Mouse (Mus musculus) thymus, adult 2 months (tissue): ENCODE data around the gene Tab2. TPM values are rescaled to one million over a fixed set of nuclear protein-coding genes. Genes with fewer than 3 reads are reported as not detected.

Experiments used
- DNase-seq: peaks from one replicate; pipeline ENCODE4 v3.0.0; 2021
- H3K27ac ChIP-seq: fragments of 200-500 bp; 2 replicates; pipeline ENCODE4 v1.5.1; 2012; ENCODE audit warnings: low read length, control low read depth; ENCODE audit not compliant: control insufficient read depth, insufficient read depth
- H3K27me3 ChIP-seq: fragments of 200-500 bp; 2 replicates; pipeline ENCODE4 v1.6.1; 2012; ENCODE audit warnings: mild to moderate bottlenecking, low read length, moderate library complexity, mixed read lengths; ENCODE audit not compliant: control insufficient read depth, insufficient read depth
- H3K36me3 ChIP-seq: fragments of 200-500 bp; 2 replicates; pipeline ENCODE4 v1.6.1; 2012; ENCODE audit warnings: mild to moderate bottlenecking, low read length, moderate library complexity; ENCODE audit not compliant: control insufficient read depth, insufficient read depth
- H3K4me1 ChIP-seq: fragments of 200-500 bp; replicated peaks from 2 replicates; pipeline ENCODE4 v1.6.1; 2012; ENCODE audit warnings: low read length; ENCODE audit not compliant: control insufficient read depth, insufficient read depth
- H3K4me3 ChIP-seq: fragments of 200-500 bp; 2 replicates; pipeline ENCODE4 v1.5.1; 2012; ENCODE audit warnings: mild to moderate bottlenecking, low read length, control low read depth, moderate library complexity; ENCODE audit not compliant: control insufficient read depth, insufficient read depth
- CTCF ChIP-seq: fragments of 200-500 bp; IDR thresholded peaks from 2 replicates; pipeline ENCODE4 v1.5.1; 2012; ENCODE audit warnings: mild to moderate bottlenecking, control low read depth, low read length, moderate library complexity, borderline replicate concordance; ENCODE audit not compliant: control insufficient read depth, poor library complexity, insufficient read depth; ENCODE audit errors: extremely low read depth
- POLR2A ChIP-seq: fragments of 200-500 bp; IDR thresholded peaks from 2 replicates; pipeline ENCODE4 v1.6.1; 2012; ENCODE audit warnings: mild to moderate bottlenecking, low read length, control low read depth, moderate library complexity; ENCODE audit not compliant: control insufficient read depth, poor library complexity, insufficient read depth; ENCODE audit errors: extremely low read depth
- WGBS: fragments of 180-500 bp; shearing (Covaris S2); methylation state at CpG from one replicate; pipeline ENCODE4 v1.1.7; 2018; 5-methylcytosine and 5-hydroxymethylcytosine counted together
- polyA plus RNA-seq: library from polyadenylated mRNA; depleted of rRNA; stranded (reverse); fragments of >200 nt; gene quantifications from 2 replicates; pipeline ENCODE4 v1.2.3, GENCODE M21; 2012; rRNA removed

Gene Tab2
- polyA plus RNA-seq, 1 experiment = 75.7 TPM

GRCm38 (mm10) chr10:7864806-7865205 is 91.2 kb downstream of the Tab2 start:
- no peak overlapping the region for H3K4me3 ChIP-seq
- no peaks in the 10 kb centered on the region for H3K4me1 ChIP-seq
- TF ChIP-seq POLR2A = no peak
- TF ChIP-seq CTCF = no peak
- DNase-seq = no peak
- H3K27ac ChIP-seq = no peak overlapping the region
- no peaks in the 10 kb centered on the region for H3K27me3 ChIP-seq
- peaks cover 6% of the 10 kb centered on the region; the same call in 1 of the 2 replicates for H3K36me3 ChIP-seq
- WGBS = 97% methylated on average over 3 of the region's 3 CpGs

- WGBS = 95% methylated on average over 6 of the region's 6 CpGs
- no peak overlapping the region for H3K27ac ChIP-seq
- H3K36me3 ChIP-seq = peaks cover 6% of the 10 kb centered on the region; the same call in 1 of the 2 replicates
- DNase-seq = no peak
- H3K27me3 ChIP-seq = no peaks in the 10 kb centered on the region
- no peaks in the 10 kb centered on the region for H3K4me1 ChIP-seq
- TF ChIP-seq POLR2A (no peak), CTCF (no peak)
- no peak overlapping the region for H3K4me3 ChIP-seq
These were observed 91.8 kb downstream of the Tab2 start for GRCm38 (mm10) chr10:7864184-7864583.

GRCm38 (mm10) chr10:7863411-7863810 is 92.6 kb downstream of the Tab2 start:
- Histone ChIP-seq H3K27me3 (no peaks in the 10 kb centered on the region), H3K4me3 (no peak overlapping the region), H3K27ac (no peak overlapping the region), H3K36me3 (peaks cover 6% of the 10 kb centered on the region; the same call in 1 of the 2 replicates), H3K4me1 (no peaks in the 10 kb centered on the region)
- TF ChIP-seq CTCF (no peak), POLR2A (no peak)
- DNase-seq = no peak
- 98% methylated on average over 6 of the region's 6 CpGs for WGBS

GRCm38 (mm10) chr10:7861937-7862657 is 93.9 kb downstream of the Tab2 start:
- no peak overlapping the region; the same call in 1 of the 2 replicates for H3K27ac ChIP-seq
- WGBS = 97% methylated on average over 25 of the region's 25 CpGs
- H3K27me3 ChIP-seq = no peaks in the 10 kb centered on the region
- TF ChIP-seq CTCF (no peak), POLR2A (no peak)
- H3K4me3 ChIP-seq = no peak overlapping the region
- no peaks in the 10 kb centered on the region for H3K36me3 ChIP-seq
- H3K4me1 ChIP-seq = no peaks in the 10 kb centered on the region
- no peak for DNase-seq

- Histone ChIP-seq H3K27ac (no peak overlapping the region; the same call in 1 of the 2 replicates), H3K4me3 (no peak overlapping the region), H3K4me1 (no peaks in the 10 kb centered on the region), H3K36me3 (no peaks in the 10 kb centered on the region), H3K27me3 (no peaks in the 10 kb centered on the region)
- 97% methylated on average over 14 of the region's 14 CpGs for WGBS
- TF ChIP-seq CTCF = no peak
- TF ChIP-seq POLR2A = no peak
- no peak for DNase-seq
These were observed 94.6 kb downstream of the Tab2 start for GRCm38 (mm10) chr10:7861259-7861936.

- Histone ChIP-seq H3K4me1 (no peaks in the 10 kb centered on the region), H3K36me3 (no peaks in the 10 kb centered on the region), H3K4me3 (no peak overlapping the region), H3K27me3 (no peaks in the 10 kb centered on the region), H3K27ac (no peak overlapping the region)
- no peak for DNase-seq
- 95% methylated on average over 7 of the region's 7 CpGs for WGBS
- TF ChIP-seq POLR2A (no peak), CTCF (no peak)
These were observed 95.5 kb downstream of the Tab2 start for GRCm38 (mm10) chr10:7860494-7860893.

Other genes with a start within 250 kb of the Tab2 start
- 5.4 and 8.0 TPM in 2 replicates for gene Katna1, start 230.2 kb downstream of the Tab2 start, polyA plus RNA-seq
- 20.2 and 23.7 TPM in 2 replicates for gene Ginm1, start 163.4 kb downstream of the Tab2 start, polyA plus RNA-seq
- gene Ppil4, start 163.3 kb downstream of the Tab2 start, polyA plus RNA-seq = 11.4 and 13.4 TPM in 2 replicates
- gene Zc3h12d, start 123.8 kb downstream of the Tab2 start, polyA plus RNA-seq = 5.6 and 6.7 TPM in 2 replicates